Mouse (Mus musculus): Measurements from ENCODE around the gene Cela3b. TPM values are rescaled to one million over a fixed set of nuclear protein-coding genes. Genes with fewer than 3 reads are reported as not detected.
A peak's percentile ranks its signal among the peaks of the same experiment; 100 is the strongest.

Cela3b gene
- total and polyA plus RNA-seq, 3 experiments, result not detected

DNA sequence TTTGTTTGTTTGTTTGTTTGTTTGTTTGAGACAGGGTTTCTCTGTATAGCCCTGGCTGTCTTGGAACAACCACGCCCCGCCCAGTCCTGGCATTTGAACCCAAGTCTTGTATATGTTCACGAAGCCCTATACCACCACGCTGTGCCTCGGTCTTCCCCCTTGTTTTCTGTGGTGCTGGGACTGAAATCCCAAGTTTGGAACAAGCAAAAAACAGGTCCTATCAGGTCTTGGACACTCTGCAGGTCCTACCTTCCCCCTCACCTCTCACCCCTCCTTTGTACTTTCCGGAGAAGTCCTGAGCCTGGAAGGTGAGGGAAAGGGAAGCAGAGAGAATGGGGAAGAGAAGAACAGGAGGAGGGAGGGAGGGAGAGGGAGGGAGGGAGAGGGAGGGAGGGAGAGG is 21.9 kb upstream of the Cela3b start:
- H3K4me3 ChIP-seq, result no peak overlapping the region
- no peaks in the 10 kb centered on the region for H3K27me3 ChIP-seq (ENCODE audit: control insufficient read depth, insufficient read depth, low read length)
- no peak overlapping the region for H3K9ac ChIP-seq (ENCODE audit: low read depth, low read length)
- DNase-seq, result no peak
- intact Hi-C loops (cut with DNase I), result no loop called here
- TF ChIP-seq POLR2A (IDR thresholded peaks at IDR 0.05; ENCODE audit: insufficient read depth, low read depth, low read length) (no peak), CTCF (IDR thresholded peaks at IDR 0.05) (no peak), EP300 (IDR thresholded peaks at IDR 0.05; ENCODE audit: insufficient read depth, low read depth, low read length) (no peak)
- H3K79me2 ChIP-seq (replicated peaks; ENCODE audit: control insufficient read depth, insufficient read depth, low read length), result no peaks in the 10 kb centered on the region
- WGBS, result 98% methylated on average over 6 of the region's 6 CpGs
- peaks cover 9% of the 10 kb centered on the region for H3K4me1 ChIP-seq (ENCODE audit: control insufficient read depth, insufficient read depth, low read length)
- H3K27ac ChIP-seq, result no peak overlapping the region
- no peaks in the 10 kb centered on the region for H3K36me3 ChIP-seq (ENCODE audit: control insufficient read depth, insufficient read depth, low read length)

DNA sequence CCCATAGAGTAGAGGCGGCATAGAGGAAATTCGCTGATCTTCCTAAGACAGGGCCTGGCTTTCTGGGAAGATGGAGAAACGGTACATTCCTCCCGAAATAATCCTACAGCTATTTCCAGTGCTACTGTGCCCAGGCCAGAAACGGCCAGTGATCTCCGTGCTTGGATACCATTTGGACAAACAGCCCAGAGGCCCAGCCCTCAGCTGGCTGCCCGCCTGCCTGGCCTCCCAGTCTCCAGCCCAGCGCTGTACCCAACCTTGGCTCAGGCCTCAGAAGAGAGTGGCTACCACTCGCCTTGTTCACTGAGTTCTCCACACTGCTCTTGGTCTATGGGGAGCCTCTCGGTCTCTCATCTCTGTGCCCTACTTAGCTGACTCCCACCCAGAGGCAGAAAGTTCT is 19.4 kb upstream of the Cela3b start:
- H3K27ac ChIP-seq, result peak overlapping the region; percentile 39
- 56% methylated on average over 10 of the region's 10 CpGs for WGBS

DNA sequence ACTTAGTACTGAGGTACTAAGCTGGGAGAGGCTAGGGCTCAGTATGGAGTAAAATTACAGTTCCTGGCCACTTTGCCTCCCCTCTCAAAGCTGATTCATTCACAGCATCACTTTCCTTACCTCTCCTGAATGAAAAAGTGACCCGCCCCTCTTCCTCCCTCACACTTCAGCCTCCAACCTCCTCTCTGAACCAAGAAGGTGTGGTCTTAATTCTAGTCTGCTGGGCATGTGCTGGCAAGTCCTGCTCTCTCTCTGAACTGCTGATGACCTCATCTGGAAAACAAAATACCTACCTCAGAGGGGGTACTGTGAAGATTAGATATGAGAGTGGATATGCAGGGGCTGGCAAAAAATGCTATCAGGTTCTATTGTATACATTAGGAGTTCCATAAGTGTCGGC is 18.8 kb upstream of the Cela3b start:
- Histone ChIP-seq H3K27me3 (ENCODE audit: control insufficient read depth, insufficient read depth, low read length) (no peaks in the 10 kb centered on the region), H3K79me2 (replicated peaks; ENCODE audit: control insufficient read depth, insufficient read depth, low read length) (no peaks in the 10 kb centered on the region), H3K4me1 (ENCODE audit: control insufficient read depth, insufficient read depth, low read length) (peaks cover 9% of the 10 kb centered on the region), H3K9ac (ENCODE audit: low read depth, low read length) (no peak overlapping the region), H3K27ac (peak overlapping the region; percentile 39), H3K4me3 (no peak overlapping the region), H3K36me3 (ENCODE audit: control insufficient read depth, insufficient read depth, low read length) (no peaks in the 10 kb centered on the region)
- intact Hi-C loops (cut with DNase I), result loop anchor here (5.0 kb wide), 1 partner anchor 38 kb away; no protein-coding TSS in a partner anchor
- TF ChIP-seq POLR2A (IDR thresholded peaks at IDR 0.05; ENCODE audit: insufficient read depth, low read depth, low read length) (no peak), CTCF (IDR thresholded peaks at IDR 0.05) (no peak), EP300 (IDR thresholded peaks at IDR 0.05; ENCODE audit: insufficient read depth, low read depth, low read length) (no peak)
- DNase-seq, result no peak
- WGBS, result 82% methylated on average over 2 of the region's 2 CpGs

More for the DNA sequence above, 19.4 kb upstream of the Cela3b start:
- Histone ChIP-seq H3K27me3 (ENCODE audit: control insufficient read depth, insufficient read depth, low read length) (no peaks in the 10 kb centered on the region), H3K4me1 (ENCODE audit: control insufficient read depth, insufficient read depth, low read length) (peaks cover 9% of the 10 kb centered on the region), H3K79me2 (replicated peaks; ENCODE audit: control insufficient read depth, insufficient read depth, low read length) (no peaks in the 10 kb centered on the region), H3K4me3 (no peak overlapping the region), H3K9ac (ENCODE audit: low read depth, low read length) (no peak overlapping the region), H3K36me3 (ENCODE audit: control insufficient read depth, insufficient read depth, low read length) (no peaks in the 10 kb centered on the region)
- no peak for TF ChIP-seq CTCF (IDR thresholded peaks at IDR 0.05)
- no peak for TF ChIP-seq POLR2A (IDR thresholded peaks at IDR 0.05; ENCODE audit: insufficient read depth, low read depth, low read length)
- no peak for TF ChIP-seq EP300 (IDR thresholded peaks at IDR 0.05; ENCODE audit: insufficient read depth, low read depth, low read length)
- peak; percentile 64 to 70 for DNase-seq
- intact Hi-C loops (cut with DNase I), result loop anchor here (5.0 kb wide), 1 partner anchor 38 kb away; no protein-coding TSS in a partner anchor

DNA sequence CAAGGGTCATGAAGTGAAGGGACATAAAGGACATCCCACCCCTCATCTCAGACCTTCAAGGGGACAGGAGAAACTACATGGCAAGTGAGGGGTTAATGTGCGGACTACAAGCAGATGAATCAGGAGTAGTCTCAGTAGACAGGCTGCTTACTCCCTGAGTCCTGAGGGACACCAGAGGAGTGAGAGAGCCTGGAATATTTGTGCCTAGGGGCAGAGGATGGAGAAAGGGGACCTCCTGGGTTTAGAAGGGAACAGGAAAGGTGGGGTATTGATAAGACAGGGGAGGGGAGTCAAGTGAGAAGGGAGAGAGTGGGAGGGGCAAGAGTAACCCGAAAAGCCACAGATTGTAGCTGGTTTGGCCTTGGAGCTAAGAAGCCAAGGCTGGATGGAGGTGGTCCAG is 18.3 kb upstream of the Cela3b start:
- no peak for DNase-seq
- TF ChIP-seq EP300 (IDR thresholded peaks at IDR 0.05; ENCODE audit: insufficient read depth, low read depth, low read length) (no peak), POLR2A (IDR thresholded peaks at IDR 0.05; ENCODE audit: insufficient read depth, low read depth, low read length) (no peak), CTCF (IDR thresholded peaks at IDR 0.05) (no peak)
- H3K36me3 ChIP-seq (ENCODE audit: control insufficient read depth, insufficient read depth, low read length), result no peaks in the 10 kb centered on the region
- intact Hi-C loops (cut with DNase I), result loop anchor here (5.0 kb wide), 1 partner anchor 39 kb away; no protein-coding TSS in a partner anchor
- H3K9ac ChIP-seq (ENCODE audit: low read depth, low read length), result 0 out of 2 replicates have a peak overlapping the region, but pooled peaks have one; percentile 15
- WGBS, result 21% methylated on average over 2 of the region's 2 CpGs
- H3K27ac ChIP-seq, result peak overlapping the region; percentile 31
- H3K4me3 ChIP-seq, result no peak overlapping the region
- peaks cover 10% of the 10 kb centered on the region for H3K4me1 ChIP-seq (ENCODE audit: control insufficient read depth, insufficient read depth, low read length)
- H3K27me3 ChIP-seq (ENCODE audit: control insufficient read depth, insufficient read depth, low read length), result no peaks in the 10 kb centered on the region
- H3K79me2 ChIP-seq (replicated peaks; ENCODE audit: control insufficient read depth, insufficient read depth, low read length), result no peaks in the 10 kb centered on the region

DNA sequence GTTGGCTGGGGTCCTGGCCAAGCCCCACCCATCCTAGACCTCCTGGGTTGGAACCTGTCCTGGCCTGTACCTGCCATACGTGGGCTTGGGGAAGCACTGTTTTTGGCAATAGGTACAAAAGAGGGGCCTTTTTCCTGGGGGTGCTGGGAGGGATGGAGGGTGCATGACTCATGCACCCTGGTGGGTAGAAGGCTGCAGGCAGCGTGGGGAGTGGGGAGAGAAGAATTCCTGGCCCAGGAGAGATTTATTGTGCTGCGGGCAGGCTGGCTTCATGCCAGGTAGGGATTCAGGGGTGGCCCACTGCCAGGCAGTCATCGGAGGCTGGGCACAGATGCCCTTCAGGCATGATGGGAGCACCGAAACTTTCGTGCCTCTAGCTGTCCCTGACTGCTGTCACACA is 17.9 kb upstream of the Cela3b start:
- peak overlapping the region; percentile 29; the same call in 1 of the 2 replicates for H3K27ac ChIP-seq
- intact Hi-C loops (cut with DNase I), result loop anchor here (5.0 kb wide), 1 partner anchor 39 kb away; no protein-coding TSS in a partner anchor
- H3K27me3 ChIP-seq (ENCODE audit: control insufficient read depth, insufficient read depth, low read length), result no peaks in the 10 kb centered on the region
- peak; percentile 50 to 59 for DNase-seq
- no peak for TF ChIP-seq CTCF (IDR thresholded peaks at IDR 0.05)
- TF ChIP-seq EP300 (IDR thresholded peaks at IDR 0.05; ENCODE audit: insufficient read depth, low read depth, low read length), result no peak
- TF ChIP-seq POLR2A (IDR thresholded peaks at IDR 0.05; ENCODE audit: insufficient read depth, low read depth, low read length), result no peak
- 0 out of 2 replicates have a peak overlapping the region, but pooled peaks have one; percentile 15 for H3K9ac ChIP-seq (ENCODE audit: low read depth, low read length)
- no peak overlapping the region for H3K4me3 ChIP-seq
- H3K36me3 ChIP-seq (ENCODE audit: control insufficient read depth, insufficient read depth, low read length), result no peaks in the 10 kb centered on the region
- 15% methylated on average over 6 of the region's 6 CpGs for WGBS
- H3K79me2 ChIP-seq (replicated peaks; ENCODE audit: control insufficient read depth, insufficient read depth, low read length), result no peaks in the 10 kb centered on the region
- peaks cover 10% of the 10 kb centered on the region for H3K4me1 ChIP-seq (ENCODE audit: control insufficient read depth, insufficient read depth, low read length)

DNA sequence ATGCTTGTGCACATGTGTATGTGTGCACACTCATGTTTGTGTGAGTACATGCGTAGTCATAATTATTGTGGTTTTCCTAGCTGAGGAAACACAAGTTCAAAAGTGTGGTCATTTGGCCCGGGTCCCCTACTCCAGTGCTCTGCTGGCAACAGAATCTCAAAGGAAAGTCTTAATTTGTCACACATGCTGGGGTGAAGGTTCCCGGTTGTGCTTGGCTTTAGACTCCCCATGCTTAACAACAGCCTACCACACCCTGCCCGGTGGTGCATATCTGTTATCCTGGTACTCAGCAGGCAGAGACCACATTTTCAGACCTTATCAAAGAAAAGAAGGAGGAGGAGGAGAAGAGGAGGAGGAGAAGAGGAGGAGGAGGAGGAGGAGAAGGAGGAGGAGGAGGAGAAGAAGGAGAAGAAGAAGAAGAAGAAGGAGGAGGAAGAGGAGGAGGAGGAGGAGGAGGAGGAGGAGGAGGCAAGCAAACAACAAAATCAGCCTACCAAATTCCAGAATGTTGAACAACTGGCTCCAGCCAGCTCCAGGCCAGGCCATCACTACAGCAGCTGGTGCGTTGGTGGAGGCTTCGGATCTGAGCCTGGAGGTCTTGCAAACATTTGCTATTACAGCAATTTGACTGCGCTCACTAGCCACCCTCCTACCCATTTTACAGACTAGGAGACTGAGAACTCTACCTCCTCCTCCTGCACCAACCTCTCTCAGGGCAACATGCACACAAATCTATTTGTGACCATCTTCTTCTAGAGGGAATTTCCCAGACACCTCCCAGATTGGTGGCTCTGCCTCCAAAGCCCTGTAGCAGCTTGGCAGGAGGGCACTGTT is 17.2 kb upstream of the Cela3b start:
- H3K79me2 ChIP-seq (replicated peaks; ENCODE audit: control insufficient read depth, insufficient read depth, low read length), result no peaks in the 10 kb centered on the region
- intact Hi-C loops (cut with DNase I), result loop anchor here (5.0 kb wide), 1 partner anchor 40 kb away; no protein-coding TSS in a partner anchor
- H3K27ac ChIP-seq, result peak overlapping the region; percentile 29; the same call in 1 of the 2 replicates
- no peak overlapping the region for H3K9ac ChIP-seq (ENCODE audit: low read depth, low read length)
- H3K4me1 ChIP-seq (ENCODE audit: control insufficient read depth, insufficient read depth, low read length), result peaks cover 10% of the 10 kb centered on the region
- TF ChIP-seq EP300 (IDR thresholded peaks at IDR 0.05; ENCODE audit: insufficient read depth, low read depth, low read length), result no peak
- no peak for TF ChIP-seq CTCF (IDR thresholded peaks at IDR 0.05)
- TF ChIP-seq POLR2A (IDR thresholded peaks at IDR 0.05; ENCODE audit: insufficient read depth, low read depth, low read length), result no peak
- WGBS, result 41% methylated on average over 7 of the region's 7 CpGs
- H3K4me3 ChIP-seq, result no peak overlapping the region
- H3K27me3 ChIP-seq (ENCODE audit: control insufficient read depth, insufficient read depth, low read length), result no peaks in the 10 kb centered on the region
- peak; percentile 50 to 62 for DNase-seq
- H3K36me3 ChIP-seq (ENCODE audit: control insufficient read depth, insufficient read depth, low read length), result no peaks in the 10 kb centered on the region

Measured in heart, adult 2 months (tissue).